Mouse (Mus musculus) gastrocnemius, adult 2 months (tissue): ENCODE data around the gene 6430550D23Rik. TPM values are rescaled to one million over a fixed set of nuclear protein-coding genes. Genes with fewer than 3 reads are reported as not detected.

Experiments used
- total RNA-seq, 2 experiments: library from RNA; stranded (reverse); gene quantifications; 2 replicates each; pipeline ENCODE4 v1.2.3; 2021

The 6430550D23Rik gene
- total RNA-seq, 2 experiments from 2014 or later: 0.66 to 0.70 TPM

Other genes with a start within 250 kb of the 6430550D23Rik start
- not detected for gene Mmp24, start 232.6 kb downstream of the 6430550D23Rik start, total RNA-seq
- gene BC029722, start 188.6 kb downstream of the 6430550D23Rik start, total RNA-seq: 10 to 100 TPM; 25.8 to 27.8 TPM
- gene Eif6, start 181.1 kb downstream of the 6430550D23Rik start, total RNA-seq: 10 to 100 TPM; 41.0 to 46.7 TPM
- gene Fam83c, start 173.1 kb downstream of the 6430550D23Rik start, total RNA-seq: not detected
- gene Uqcc1, start 77.7 kb downstream of the 6430550D23Rik start, total RNA-seq: 100 to 1,000 TPM; 139 to 198 TPM
- not detected for gene Gm15557, start 67.2 kb downstream of the 6430550D23Rik start, total RNA-seq
- under 1 TPM in 1 of 2 experiments, not detected in 1; 0.08 TPM for gene Gdf5, start 62.6 kb downstream of the 6430550D23Rik start, total RNA-seq
- 1 to 10 TPM; 3.8 to 4.6 TPM for gene Cep250, start 51.5 kb downstream of the 6430550D23Rik start, total RNA-seq
- gene Ergic3, start 68 bp upstream of the 6430550D23Rik start, total RNA-seq: 10 to 100 TPM; 41.3 to 47.4 TPM
- gene Fer1l4, start 45.0 kb upstream of the 6430550D23Rik start, total RNA-seq: not detected
- under 1 TPM; 0.33 to 0.36 TPM for gene Spag4, start 57.2 kb upstream of the 6430550D23Rik start, total RNA-seq
- 10 to 100 TPM in 1 of 2 experiments, 1 to 10 TPM in 1; 8.6 to 10.1 TPM for gene Cpne1, start 104.0 kb upstream of the 6430550D23Rik start, total RNA-seq
- gene Rbm12, start 104.0 kb upstream of the 6430550D23Rik start, total RNA-seq: 1 to 10 TPM; 4.9 to 8.1 TPM
- 1 to 10 TPM; 3.8 to 4.3 TPM for gene Gm28036, start 119.1 kb upstream of the 6430550D23Rik start, total RNA-seq
- gene Romo1, start 136.1 kb upstream of the 6430550D23Rik start, total RNA-seq: 100 to 1,000 TPM; 187 to 259 TPM
- 10 to 100 TPM; 75.3 to 83.5 TPM for gene Nfs1, start 136.2 kb upstream of the 6430550D23Rik start, total RNA-seq
- 100 to 1,000 TPM; 119 TPM for gene Rbm39, start 172.3 kb upstream of the 6430550D23Rik start, total RNA-seq
- 10 to 100 TPM; 30.8 to 31.4 TPM for gene Phf20, start 188.5 kb upstream of the 6430550D23Rik start, total RNA-seq